Mouse (Mus musculus) lung, postnatal 0 days (tissue): ENCODE results near the gene Tbcel. TPM values are rescaled to one million over a fixed set of nuclear protein-coding genes. Genes with fewer than 3 reads are reported as not detected.

ENCODE experiments used
- ATAC-seq: fragments of 200-750 bp; cut with Nextera tagmentation; 2 replicates; pipeline ENCODE4 v1.8.0; 2017; ENCODE audit warnings: moderate library complexity
- DNase-seq: peaks from one replicate; pipeline ENCODE4 v3.0.0-alpha.2; 2016; ENCODE audit warnings: low spot score
- H3K27ac ChIP-seq: fragments of 300-500 bp; sonication (generic); 2 replicates; pipeline ENCODE4 v1.5.1; 2014; ENCODE audit warnings: antibody characterized with exemption, mild to moderate bottlenecking, low read length, mixed read lengths
- H3K27me3 ChIP-seq: fragments of 300-500 bp; sonication (generic); replicated peaks from 2 replicates; pipeline ENCODE4 v1.6.1; 2014; ENCODE audit warnings: low read length, mixed read lengths; ENCODE audit not compliant: insufficient read depth
- H3K36me3 ChIP-seq: fragments of 300-500 bp; sonication (generic); 2 replicates; pipeline ENCODE4 v1.6.1; 2014; ENCODE audit warnings: low read length, mixed read lengths; ENCODE audit not compliant: insufficient read depth
- H3K4me1 ChIP-seq: fragments of 300-500 bp; sonication (generic); 2 replicates; pipeline ENCODE4 v1.6.1; 2014; ENCODE audit warnings: antibody characterized with exemption, low read depth, low read length, mixed read lengths; ENCODE audit not compliant: insufficient read depth
- H3K4me2 ChIP-seq: fragments of 300-500 bp; sonication (generic); replicated peaks from 2 replicates; pipeline ENCODE4 v1.6.1; 2014; ENCODE audit warnings: low read depth, mild to moderate bottlenecking, low read length, moderate library complexity, mixed read lengths
- H3K4me3 ChIP-seq: fragments of 300-500 bp; sonication (generic); 2 replicates; pipeline ENCODE4 v1.5.1; 2014; ENCODE audit warnings: low read depth, low read length
- H3K9ac ChIP-seq: fragments of 300-500 bp; sonication (generic); replicated peaks from 2 replicates; pipeline ENCODE4 v1.6.1; 2014; ENCODE audit warnings: low read depth, mild to moderate bottlenecking
- H3K9me3 ChIP-seq: fragments of 300-500 bp; sonication (generic); 2 replicates; pipeline ENCODE4 v1.6.1; 2016; ENCODE audit warnings: low read length, mixed read lengths
- CTCF ChIP-seq: IDR thresholded peaks from 2 replicates; pipeline ENCODE4 v1.5.1; 2016; ENCODE audit warnings: antibody characterized with exemption, mild to moderate bottlenecking
- EP300 ChIP-seq: IDR thresholded peaks from 2 replicates; pipeline ENCODE4 v1.6.1; 2016; ENCODE audit warnings: antibody characterized with exemption, mild to moderate bottlenecking, control low read depth
- WGBS: fragments of 180-500 bp; shearing (Covaris S2); extraction: QIAGEN DNeasy Blood & Tissue Kit; methylation state at CpG from one replicate; pipeline ENCODE4 v1.1.7; 2014; 5-methylcytosine and 5-hydroxymethylcytosine counted together
- polyA plus RNA-seq: library from polyadenylated mRNA; unstranded; fragments of >200 nt; fragmentation: Nextera tagmentation; extraction: Ambion mirVana; gene quantifications from 2 replicates; pipeline ENCODE4 v1.2.1, GENCODE M21; 2015

Tbcel gene
- polyA plus RNA-seq, 1 experiment from 2014 or later: 9.0 TPM

GRCm38 (mm10) chr9:42490589-42491382 is 16.8 kb downstream of the Tbcel start:
- no peak overlapping the region for H3K4me3 ChIP-seq
- H3K27ac ChIP-seq: no peak overlapping the region
- H3K4me2 ChIP-seq: no peak overlapping the region
- no peaks in the 10 kb centered on the region for H3K36me3 ChIP-seq
- no peaks in the 10 kb centered on the region for H3K27me3 ChIP-seq
- no peaks in the 10 kb centered on the region for H3K9me3 ChIP-seq
- H3K4me1 ChIP-seq: no peaks in the 10 kb centered on the region
- TF ChIP-seq CTCF (no peak), EP300 (no peak)
- DNase-seq (no peak), ATAC-seq (no peak)
- 82% methylated on average over 16 of the region's 16 CpGs for WGBS
- no peak overlapping the region for H3K9ac ChIP-seq

DNA sequence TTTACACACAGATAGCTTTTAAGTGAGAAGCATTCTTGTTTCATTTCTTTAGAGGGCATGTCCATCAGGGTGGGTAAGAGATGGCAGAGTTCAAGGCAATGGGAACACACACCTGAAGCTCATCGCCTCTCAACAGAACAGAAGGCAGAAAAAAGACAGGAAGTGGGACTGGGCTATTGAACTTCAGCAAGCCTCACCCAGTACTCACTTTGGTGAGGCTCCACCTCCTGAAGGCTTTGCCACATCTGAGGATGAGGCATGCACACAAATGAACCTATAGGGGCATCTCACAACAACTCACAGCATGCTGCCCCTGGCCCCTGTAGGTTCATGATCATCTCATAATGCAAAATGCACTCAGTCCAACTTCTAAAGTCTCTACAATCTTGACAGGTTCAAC is 19.5 kb downstream of the Tbcel start:
- no peak for DNase-seq
- 83% methylated on average over 1 of the region's 1 CpGs for WGBS
- Histone ChIP-seq H3K9ac (no peak overlapping the region), H3K4me3 (no peak overlapping the region), H3K27ac (no peak overlapping the region), H3K27me3 (no peaks in the 10 kb centered on the region), H3K9me3 (no peaks in the 10 kb centered on the region), H3K4me2 (no peak overlapping the region), H3K4me1 (no peaks in the 10 kb centered on the region), H3K36me3 (no peaks in the 10 kb centered on the region)
- TF ChIP-seq EP300: no peak
- TF ChIP-seq CTCF: no peak
- ATAC-seq: no peak

DNA sequence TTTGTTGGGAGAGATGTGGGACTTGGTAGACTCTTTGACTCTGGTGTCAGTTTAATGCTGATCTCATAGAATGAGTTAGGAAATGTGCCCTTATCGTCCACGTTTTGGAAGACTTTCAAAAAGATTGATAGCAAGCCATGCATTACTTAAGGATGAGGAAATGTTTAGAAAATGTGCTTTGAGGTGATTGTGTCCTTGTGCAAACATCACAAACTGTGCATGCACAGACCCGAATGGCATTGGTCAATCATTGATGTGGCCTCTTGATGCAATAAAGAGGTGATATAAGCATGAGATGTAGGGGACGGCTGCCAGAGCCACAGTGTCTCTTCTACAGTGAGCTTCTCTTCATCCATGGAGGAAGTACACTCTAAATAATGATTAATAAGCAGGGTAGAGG is 20.7 kb downstream of the Tbcel start:
- Histone ChIP-seq H3K9me3 (no peaks in the 10 kb centered on the region), H3K27ac (no peak overlapping the region), H3K27me3 (no peaks in the 10 kb centered on the region), H3K4me2 (no peak overlapping the region), H3K36me3 (no peaks in the 10 kb centered on the region), H3K9ac (no peak overlapping the region), H3K4me1 (no peaks in the 10 kb centered on the region), H3K4me3 (no peak overlapping the region)
- ATAC-seq (peak; percentile 38; the same call in 1 of the 2 replicates), DNase-seq (peak; percentile 41)
- TF ChIP-seq CTCF (no peak), EP300 (no peak)
- 23% methylated on average over 4 of the region's 4 CpGs for whole genome bisulfite sequencing

GRCm38 (mm10) chr9:42484667-42485066 is 22.9 kb downstream of the Tbcel start:
- no peaks in the 10 kb centered on the region for H3K36me3 ChIP-seq
- TF ChIP-seq CTCF: no peak
- TF ChIP-seq EP300: peak; percentile 58; the same call in 1 of the 2 replicates

GRCm38 (mm10) chr9:42482944-42483343 is 24.7 kb downstream of the Tbcel start:
- H3K36me3 ChIP-seq: no peaks in the 10 kb centered on the region
- H3K27ac ChIP-seq: no peak overlapping the region
- no peak overlapping the region for H3K4me3 ChIP-seq
- no peaks in the 10 kb centered on the region for H3K9me3 ChIP-seq
- WGBS: 81% methylated on average over 1 of the region's 1 CpGs
- no peak overlapping the region for H3K9ac ChIP-seq
- no peak overlapping the region for H3K4me2 ChIP-seq
- ATAC-seq: no peak
- H3K4me1 ChIP-seq: no peaks in the 10 kb centered on the region
- no peak for DNase-seq
- H3K27me3 ChIP-seq: no peaks in the 10 kb centered on the region
- no peak for TF ChIP-seq CTCF
- TF ChIP-seq EP300: no peak

More at GRCm38 (mm10) chr9:42484667-42485066, 22.9 kb downstream of the Tbcel start:
- H3K4me3 ChIP-seq: no peak overlapping the region
- no peak overlapping the region for H3K4me2 ChIP-seq
- peak; percentile 62 for DNase-seq
- H3K27ac ChIP-seq: no peak overlapping the region
- no peaks in the 10 kb centered on the region for H3K4me1 ChIP-seq
- 74% methylated on average over 1 of the region's 1 CpGs for WGBS
- H3K9me3 ChIP-seq: no peaks in the 10 kb centered on the region
- ATAC-seq: peak; percentile 28; the same call in 1 of the 2 replicates
- H3K9ac ChIP-seq: no peak overlapping the region
- H3K27me3 ChIP-seq: no peaks in the 10 kb centered on the region

GRCm38 (mm10) chr9:42476166-42476565 is 31.4 kb downstream of the Tbcel start:
- no peak overlapping the region for H3K4me3 ChIP-seq

More at GRCm38 (mm10) chr9:42476166-42476565, 31.4 kb downstream of the Tbcel start:
- 54% methylated on average over 4 of the region's 4 CpGs for WGBS
- ATAC-seq (no peak), DNase-seq (peak; percentile 80)
- H3K27ac ChIP-seq: no peak overlapping the region
- H3K9me3 ChIP-seq: no peaks in the 10 kb centered on the region
- H3K4me2 ChIP-seq: no peak overlapping the region
- no peaks in the 10 kb centered on the region for H3K36me3 ChIP-seq
- no peak for TF ChIP-seq EP300
- no peak for TF ChIP-seq CTCF
- peaks cover 6% of the 10 kb centered on the region; the same call in 1 of the 2 replicates for H3K4me1 ChIP-seq
- no peaks in the 10 kb centered on the region for H3K27me3 ChIP-seq
- no peak overlapping the region for H3K9ac ChIP-seq
